Mouse (Mus musculus): Measurements from ENCODE around the gene Fn1.

- TF ChIP-seq POLR2A (IDR thresholded peaks at IDR 0.05; ENCODE audit: low read depth, low read length) (no peak), CTCF (IDR thresholded peaks at IDR 0.05; ENCODE audit: extremely low read depth, insufficient read depth, insufficient read length, insufficient replicate concordance) (no peak)
Measured at GRCm38 (mm10) chr1:71612256-71612655, 40.7 kb downstream of the Fn1 start.

All from spleen, adult 2 months (tissue).